Mouse (Mus musculus) CH12.LX (cell line): Measurements from ENCODE around the gene Actr1a. TPM values are rescaled to one million over a fixed set of nuclear protein-coding genes. Genes with fewer than 3 reads are reported as not detected.

Experiments used
- DNase-seq: peaks from one replicate; pipeline ENCODE4 v3.0.0-alpha.2; 2013; ENCODE audit errors: extremely low read depth
- H3K27ac ChIP-seq: 2 replicates; pipeline ENCODE4 v1.5.1; 2012; ENCODE audit warnings: low read depth, mild to moderate bottlenecking, control low read depth, moderate library complexity; ENCODE audit not compliant: insufficient read depth
- H3K27me3 ChIP-seq: replicated peaks from 2 replicates; pipeline ENCODE3; 2012; ENCODE audit warnings: inconsistent platforms
- H3K36me3 ChIP-seq, 2 experiments: replicated peaks in 1 of 2; 2 replicates each; pipeline versions ENCODE3 to v1.6.1; 2012; ENCODE audit warnings: inconsistent platforms in 1 of 2, low read length in 1 of 2, mild to moderate bottlenecking in 1 of 2, mixed read lengths in 1 of 2, moderate library complexity in 1 of 2; ENCODE audit not compliant: control insufficient read depth in 1 of 2, insufficient read depth in 1 of 2
- H3K4me1 ChIP-seq, 2 experiments: 2 replicates each; pipeline ENCODE4 v1.6.1; 2012; ENCODE audit warnings: inconsistent platforms in 1 of 2, moderate library complexity in 1 of 2; ENCODE audit not compliant: insufficient read depth in 2 of 2, control insufficient read depth in 1 of 2
- H3K4me2 ChIP-seq: 2 replicates; pipeline ENCODE4 v1.6.1; 2012; ENCODE audit warnings: low read depth, mild to moderate bottlenecking, control low read depth; ENCODE audit not compliant: poor library complexity, insufficient read depth, severe bottlenecking
- H3K4me3 ChIP-seq, 3 experiments: fragments of 150-350 bp in 1 of 3; sonication (generic) in 1 of 3; replicated peaks in 1 of 3; 2 replicates each; pipeline versions ENCODE3 to v1.5.1; 2011 to 2012; ENCODE audit warnings: low read depth in 2 of 3, low read length in 2 of 3, mild to moderate bottlenecking in 2 of 3, moderate library complexity in 2 of 3, control low read depth in 1 of 3, improper control_type of control experiment in 1 of 3, inconsistent platforms in 1 of 3, mixed read lengths in 1 of 3; ENCODE audit not compliant: poor library complexity in 1 of 3
- H3K79me2 ChIP-seq: replicated peaks from 2 replicates; pipeline ENCODE4 v1.6.1; 2012; ENCODE audit warnings: mild to moderate bottlenecking, moderate library complexity; ENCODE audit not compliant: control insufficient read depth, poor library complexity, insufficient read depth, severe bottlenecking; ENCODE audit errors: extremely low read depth
- H3K9ac ChIP-seq: 2 replicates; pipeline ENCODE4 v1.6.1; 2012; ENCODE audit warnings: low read depth, mild to moderate bottlenecking, control low read depth, moderate library complexity; ENCODE audit not compliant: insufficient read depth
- H3K9me3 ChIP-seq: replicated peaks from 2 replicates; pipeline ENCODE3; 2012; ENCODE audit warnings: low read length, inconsistent platforms, mixed read lengths
- CHD1 ChIP-seq: IDR thresholded peaks from 2 replicates; pipeline ENCODE4 v1.6.1; 2012; ENCODE audit warnings: low read depth, low read length, improper control_type of control experiment, inconsistent platforms
- CTCF ChIP-seq, 2 experiments: IDR thresholded peaks in 1 of 2; conservative IDR thresholded peaks in 1 of 2; 2 replicates each; pipeline ENCODE4 v1.5.1; 2011 to 2012; ENCODE audit warnings: low read depth in 2 of 2, low read length in 2 of 2, improper control_type of control experiment in 1 of 2, inconsistent platforms in 1 of 2, mild to moderate bottlenecking in 1 of 2, moderate library complexity in 1 of 2
- ELF1 ChIP-seq: IDR thresholded peaks from 2 replicates; pipeline ENCODE4 v1.6.1; 2014; ENCODE audit warnings: low read depth, mild to moderate bottlenecking, inconsistent platforms, low read length, improper control_type of control experiment
- IRF4 ChIP-seq: IDR thresholded peaks from 2 replicates; pipeline ENCODE4 v1.6.1; 2014; ENCODE audit warnings: low read depth, mild to moderate bottlenecking, inconsistent platforms, low read length, improper control_type of control experiment
- JUND ChIP-seq: conservative IDR thresholded peaks from 2 replicates; pipeline ENCODE4 v1.6.1; 2011; ENCODE audit warnings: low read depth, low read length, improper control_type of control experiment
- MAFK ChIP-seq: IDR thresholded peaks from 2 replicates; pipeline ENCODE4 v1.6.1; 2011; ENCODE audit warnings: low read length, improper control_type of control experiment; ENCODE audit not compliant: insufficient replicate concordance
- MEF2A ChIP-seq: IDR thresholded peaks from 2 replicates; pipeline ENCODE4 v1.6.1; 2014; ENCODE audit warnings: low read depth, mild to moderate bottlenecking, inconsistent platforms, low read length, improper control_type of control experiment, borderline replicate concordance
- NRF1 ChIP-seq: IDR thresholded peaks from 2 replicates; pipeline ENCODE4 v1.6.1; 2014; ENCODE audit warnings: low read depth, mild to moderate bottlenecking, inconsistent platforms, low read length, improper control_type of control experiment, moderate library complexity
- POLR2AphosphoS2 ChIP-seq: IDR thresholded peaks from 2 replicates; pipeline ENCODE4 v1.6.1; 2011; ENCODE audit warnings: low read depth, low read length, improper control_type of control experiment
- RAD21 ChIP-seq: IDR thresholded peaks from 2 replicates; pipeline ENCODE4 v1.6.1; 2011; ENCODE audit warnings: low read depth, mild to moderate bottlenecking, low read length, improper control_type of control experiment, moderate library complexity
- SIN3A ChIP-seq: IDR thresholded peaks from 2 replicates; pipeline ENCODE4 v1.6.1; 2012; ENCODE audit warnings: low read length, improper control_type of control experiment, inconsistent platforms
- SMC3 ChIP-seq: IDR thresholded peaks from 2 replicates; pipeline ENCODE4 v1.6.1; 2011; ENCODE audit warnings: low read depth, low read length, improper control_type of control experiment
- TBP ChIP-seq: conservative IDR thresholded peaks from 2 replicates; pipeline ENCODE4 v1.6.1; 2011; ENCODE audit warnings: low read depth, low read length, improper control_type of control experiment
- TCF12 ChIP-seq: IDR thresholded peaks from 2 replicates; pipeline ENCODE4 v1.6.1; 2014; ENCODE audit warnings: low read depth, mild to moderate bottlenecking, inconsistent platforms, low read length, improper control_type of control experiment
- UBTF ChIP-seq: IDR thresholded peaks from 2 replicates; pipeline ENCODE4 v1.6.1; 2012; ENCODE audit warnings: low read depth, mild to moderate bottlenecking, inconsistent platforms, low read length, improper control_type of control experiment, moderate library complexity
- ZMIZ1 ChIP-seq: IDR thresholded peaks from 2 replicates; pipeline ENCODE4 v1.6.1; 2012; ENCODE audit warnings: low read depth, mild to moderate bottlenecking, inconsistent platforms, low read length, improper control_type of control experiment
- dilution Hi-C: fragments of 300-500 bp; cut with MboI; formaldehyde crosslinking; loops from 2 replicates; pipeline ENCODE4 v1.14.3; 2020; ENCODE audit warnings: low sequenced_read_pairs; ENCODE audit not compliant: extremely low pct_unique_long_range_greater_than_20kb, extremely low pct_ligation_motif_present
- in situ Hi-C: fragments of 300-500 bp; cut with MboI; formaldehyde crosslinking; loops from 3 replicates; pipeline ENCODE4 v1.14.3; 2019; ENCODE audit warnings: low sequenced_read_pairs, low pct_ligation_motif_present, low pct_unique_long_range_greater_than_20kb, mixed read lengths
- polyA plus RNA-seq: library from polyadenylated mRNA; unstranded; fragments of >175 nt; gene quantifications from 2 replicates; pipeline ENCODE4 v1.2.1, GENCODE M21; 2012; ENCODE audit warnings: low read depth; ENCODE audit not compliant: insufficient read length
- total RNA-seq, 2 experiments: library from RNA; depleted of rRNA; stranded (reverse); fragments of 300-350 nt in 1 of 2; fragments of >200 nt in 1 of 2; gene quantifications; 2 replicates each; pipeline ENCODE4 v1.2.3; 2012 to 2014

Gene Actr1a
- total and polyA plus RNA-seq, 3 experiments, result 69.4 to 88.4 (median 75.7) TPM

GRCm38 (mm10) chr19:46444209-46444608 is 48.7 kb upstream of the Actr1a start (continued):
- no peak for TF ChIP-seq ZMIZ1

DNA sequence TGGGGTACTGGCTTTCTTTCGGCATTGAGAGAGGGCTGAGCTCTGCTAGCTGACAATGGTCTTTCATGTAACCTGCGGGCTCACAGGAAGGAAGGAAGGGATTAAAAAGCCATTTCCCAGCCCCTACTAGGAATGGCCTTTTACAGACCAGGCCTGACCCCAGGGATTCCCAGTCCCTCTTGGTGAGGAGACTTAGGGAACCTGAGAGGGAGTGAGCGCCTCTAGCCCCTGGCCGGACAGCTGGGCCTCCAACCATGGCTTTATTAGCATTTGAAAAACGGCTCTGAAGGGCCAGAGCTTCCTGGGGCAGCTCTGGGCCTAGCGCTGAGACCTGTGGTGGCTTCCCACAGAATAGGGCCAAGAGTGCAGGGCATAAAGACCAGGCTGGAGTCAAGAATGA is 48.0 kb upstream of the Actr1a start:
- H3K4me3 ChIP-seq, result no peak overlapping the region
- in situ Hi-C loops (no loop called here), dilution Hi-C loops (no loop called here)
- H3K36me3 ChIP-seq, result peaks cover 0 to 56% of the 10 kb centered on the region in 2 experiments
- TF ChIP-seq IRF4, result no peak
- no peak for TF ChIP-seq ZMIZ1
- no peak for TF ChIP-seq UBTF
- TF ChIP-seq MAFK, result no peak
- TF ChIP-seq CHD1, result no peak
- no peak for TF ChIP-seq POLR2AphosphoS2
- no peak for TF ChIP-seq TCF12
- no peak for TF ChIP-seq JUND
- TF ChIP-seq SIN3A, result no peak
- H3K27me3 ChIP-seq, result no peaks in the 10 kb centered on the region
- no peak overlapping the region for H3K4me2 ChIP-seq
- no peak overlapping the region for H3K27ac ChIP-seq
- H3K9ac ChIP-seq, result no peak overlapping the region
- H3K4me1 ChIP-seq, result peaks cover 0 to 13% of the 10 kb centered on the region in 2 experiments; a peak in 2 of 4 replicates
- H3K9me3 ChIP-seq, result no peaks in the 10 kb centered on the region
- no peaks in the 10 kb centered on the region for H3K79me2 ChIP-seq
- DNase-seq, result no peak

DNA sequence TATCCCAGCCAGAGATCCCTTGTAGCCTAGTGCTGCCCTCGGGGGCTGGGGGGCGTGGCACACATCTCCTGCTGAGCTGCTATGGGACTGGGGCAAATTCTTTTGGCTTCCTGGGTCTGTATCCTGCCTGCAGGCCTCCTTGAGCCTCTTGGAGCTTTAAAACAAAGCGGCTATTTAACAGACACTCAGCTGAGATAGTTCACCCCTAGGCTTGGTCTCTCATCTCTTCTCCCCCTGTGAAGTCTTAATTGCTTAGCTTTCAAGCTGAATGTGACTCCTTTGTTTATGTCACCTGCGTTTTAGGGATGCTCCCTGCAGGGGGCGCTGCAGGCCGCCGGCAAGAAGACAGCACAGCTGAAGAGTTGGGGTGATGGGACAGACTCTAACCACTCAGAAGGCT is 39.9 kb upstream of the Actr1a start:
- no peak overlapping the region for H3K4me2 ChIP-seq
- peak; percentile 46 for TF ChIP-seq RAD21
- TF ChIP-seq MEF2A, result no peak
- no peak for TF ChIP-seq TBP
- no peak for TF ChIP-seq CHD1
- peak; percentile 42 to 66 for TF ChIP-seq CTCF (conservative IDR thresholded peaks at IDR 0.05 in 1 of 2, IDR thresholded peaks at IDR 0.05 in 1 of 2; ENCODE audit: low read depth in 2 of 2, low read length in 2 of 2)
- no peak for TF ChIP-seq NRF1
- no peak for TF ChIP-seq ELF1
- peak; percentile 31 for TF ChIP-seq SMC3
- no peaks in the 10 kb centered on the region for H3K27me3 ChIP-seq
- no peaks in the 10 kb centered on the region for H3K4me1 ChIP-seq
- dilution Hi-C loops, result no loop called here
- in situ Hi-C loops, result loop anchor here (5.0 kb wide), 1 partner anchor 38 kb away; the partner anchor contains the start of genes Actr1a and Sufu
- H3K9me3 ChIP-seq, result no peaks in the 10 kb centered on the region
- H3K4me3 ChIP-seq, result no peak overlapping the region
- H3K36me3 ChIP-seq, result peaks cover 3 to 74% of the 10 kb centered on the region in 2 experiments
- H3K79me2 ChIP-seq, result no peaks in the 10 kb centered on the region
- H3K9ac ChIP-seq, result no peak overlapping the region
- DNase-seq, result peak; percentile 26
- H3K27ac ChIP-seq, result no peak overlapping the region
